Mouse (Mus musculus): ENCODE results near the gene Ttll5.
A peak's percentile ranks its signal among the peaks of the same experiment; 100 is the strongest.

Gene Ttll5

GRCm38 (mm10) chr12:85824438-85825264 lies at the start of gene Ttll5, which contains the start of gene Erg28:
TSS of gene Ttll5 (plus strand) at chr12:85824659.
TSS of gene Erg28 (minus strand) at chr12:85824550.
- peak; percentile 94 for DNase-seq (ENCODE audit: low spot score)

GRCm38 (mm10) chr12:85778962-85779361 lies 45.5 kb upstream of the Ttll5 start:
- DNase-seq (ENCODE audit: low spot score): no peak

GRCm38 (mm10) chr12:85779707-85780106 lies 44.8 kb upstream of the Ttll5 start:
- DNase-seq (ENCODE audit: low spot score): no peak

DNA sequence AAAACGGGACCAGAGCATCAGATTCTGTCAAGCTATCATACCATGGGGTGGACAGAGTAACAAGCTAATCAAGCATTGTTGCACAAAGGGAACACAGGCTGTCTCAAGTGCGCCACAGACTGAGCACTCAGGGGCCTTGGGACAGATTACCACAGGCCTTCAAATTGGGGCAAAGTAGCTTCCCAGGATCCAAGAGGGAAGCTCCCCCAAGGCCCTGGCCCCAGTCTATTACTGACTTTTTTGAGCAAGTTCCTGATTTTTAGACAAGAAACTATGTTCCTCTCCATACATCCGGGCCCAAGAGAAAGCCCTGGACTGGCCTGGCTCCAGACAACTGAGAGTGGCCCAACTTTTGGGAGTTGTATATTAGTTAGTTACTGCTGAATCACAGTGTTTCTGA lies 42.9 kb upstream of the Ttll5 start:
- DNase-seq (ENCODE audit: low spot score): no peak

- DNase-seq (ENCODE audit: low spot score): no peak
Measured at GRCm38 (mm10) chr12:85784916-85785815, 39.3 kb upstream of the Ttll5 start.

- DNase-seq (ENCODE audit: low spot score): no peak
Measured at GRCm38 (mm10) chr12:85792158-85792557, 32.3 kb upstream of the Ttll5 start.

- peak; percentile 23 for DNase-seq (ENCODE audit: low spot score)
Measured at GRCm38 (mm10) chr12:85792821-85793346, 31.6 kb upstream of the Ttll5 start.

- no peak for DNase-seq (ENCODE audit: low spot score)
Measured at GRCm38 (mm10) chr12:85794094-85794493, 30.4 kb upstream of the Ttll5 start.

- no peak for DNase-seq (ENCODE audit: low spot score)
Measured at GRCm38 (mm10) chr12:85795551-85795950, 28.9 kb upstream of the Ttll5 start.

GRCm38 (mm10) chr12:85800031-85800430 lies 24.4 kb upstream of the Ttll5 start:
- DNase-seq (ENCODE audit: low spot score): no peak

DNA sequence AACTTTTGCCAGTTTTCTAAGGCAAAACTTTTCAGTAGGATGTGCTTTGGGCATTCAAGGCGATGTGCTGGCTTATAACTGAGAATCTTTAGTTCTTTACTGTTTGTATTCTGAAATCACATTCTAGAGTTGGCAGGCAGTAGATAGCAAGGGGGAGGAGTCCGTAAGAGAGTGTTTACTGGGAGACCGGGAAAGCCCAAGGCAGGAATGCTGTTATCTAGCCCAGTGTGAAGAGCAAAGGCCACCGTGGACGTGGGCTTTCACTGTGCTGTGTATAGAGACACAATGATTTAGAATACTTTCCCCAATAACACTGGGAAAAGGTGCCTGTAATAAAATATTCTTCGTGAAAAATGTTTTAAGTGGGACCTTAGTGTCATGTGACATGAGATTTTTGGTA lies 14.7 kb upstream of the Ttll5 start:
- no peak for DNase-seq (ENCODE audit: low spot score)

- DNase-seq (ENCODE audit: low spot score): no peak
Measured at GRCm38 (mm10) chr12:85810959-85811358, 13.5 kb upstream of the Ttll5 start.

DNA sequence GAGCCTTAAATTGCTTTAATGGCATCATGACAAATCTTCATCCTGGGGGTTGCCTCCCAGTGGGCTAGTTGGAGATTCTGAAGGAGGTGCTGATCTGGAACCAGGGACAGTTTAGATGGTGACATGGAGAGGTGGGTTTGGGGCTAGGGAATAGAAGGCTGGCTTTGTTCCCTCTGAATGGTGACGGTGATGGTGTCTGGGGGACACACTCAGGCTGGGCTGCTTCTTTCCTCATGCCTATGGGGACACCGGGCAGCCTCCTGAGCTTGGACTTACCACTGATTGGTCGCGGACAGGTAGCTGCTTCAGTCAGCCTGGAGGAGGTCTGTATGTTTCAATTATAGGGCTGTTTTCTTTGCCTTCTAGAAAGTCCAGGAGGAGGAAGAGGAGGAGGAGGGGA lies 12.8 kb upstream of the Ttll5 start:
- no peak for DNase-seq (ENCODE audit: low spot score)

DNA sequence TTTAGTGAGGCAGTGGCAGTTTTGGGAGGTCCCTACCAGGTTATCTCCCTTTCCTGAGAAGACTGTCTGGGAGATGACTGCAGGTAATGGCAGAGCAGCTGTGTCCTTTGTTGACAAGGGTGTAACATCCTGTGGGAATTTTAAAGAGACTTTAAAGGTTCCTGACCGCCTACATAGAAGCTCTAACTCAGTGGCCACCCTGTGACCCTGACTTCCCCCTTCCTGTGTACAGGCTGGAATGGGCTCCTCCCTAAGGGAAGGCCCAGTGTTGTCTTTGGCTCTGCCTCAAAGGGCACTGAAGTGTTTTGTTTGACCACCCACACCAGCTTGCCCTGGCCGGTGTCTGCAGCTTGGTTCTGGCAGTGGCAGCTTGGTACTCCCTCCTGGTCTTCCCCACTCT lies 10.9 kb upstream of the Ttll5 start:
- DNase-seq (ENCODE audit: low spot score): no peak

DNA sequence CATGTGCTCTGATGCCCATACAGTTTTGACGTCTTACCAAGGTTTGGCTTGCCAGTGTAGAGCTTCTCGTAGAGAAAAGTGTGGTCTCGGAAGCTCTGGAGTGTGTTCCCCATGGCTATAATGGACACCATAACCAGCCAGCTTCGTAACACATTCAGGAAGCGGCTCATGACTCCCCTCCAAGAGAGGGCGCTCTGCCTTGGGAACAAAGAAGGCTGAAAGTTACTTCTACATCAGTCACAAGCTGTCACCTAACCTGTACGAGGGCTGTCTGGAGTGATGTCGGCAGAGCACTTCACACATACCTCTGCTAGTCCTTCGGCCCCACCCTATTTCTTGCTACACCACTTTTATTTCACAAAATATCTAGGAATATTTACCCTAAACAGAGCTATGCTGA lies 2.4 kb upstream of the Ttll5 start:
- DNase-seq (ENCODE audit: low spot score): no peak

GRCm38 (mm10) chr12:85825361-85825760 lies 902 bp downstream of the Ttll5 start:
- DNase-seq (ENCODE audit: low spot score): no peak

DNA sequence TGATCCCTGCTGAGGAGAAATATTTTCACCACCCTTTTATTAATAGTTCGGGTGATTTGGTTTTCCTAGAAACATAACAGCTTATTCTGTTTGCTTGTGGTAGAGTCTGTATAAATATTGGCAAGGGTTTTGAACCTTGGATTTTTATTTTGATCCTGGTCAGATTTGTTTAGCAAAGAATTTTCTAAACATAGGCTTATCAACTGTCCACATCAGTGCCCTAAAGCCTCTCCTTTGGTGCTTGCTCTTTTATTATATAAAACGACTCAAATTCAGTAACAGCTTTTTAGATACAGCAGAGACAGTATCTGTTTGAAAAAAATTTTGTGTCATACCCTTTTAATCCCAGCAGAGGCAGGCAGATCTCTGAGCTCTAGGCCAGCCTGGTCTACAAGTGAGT lies 1.4 kb downstream of the Ttll5 start:
- DNase-seq (ENCODE audit: low spot score): no peak

DNA sequence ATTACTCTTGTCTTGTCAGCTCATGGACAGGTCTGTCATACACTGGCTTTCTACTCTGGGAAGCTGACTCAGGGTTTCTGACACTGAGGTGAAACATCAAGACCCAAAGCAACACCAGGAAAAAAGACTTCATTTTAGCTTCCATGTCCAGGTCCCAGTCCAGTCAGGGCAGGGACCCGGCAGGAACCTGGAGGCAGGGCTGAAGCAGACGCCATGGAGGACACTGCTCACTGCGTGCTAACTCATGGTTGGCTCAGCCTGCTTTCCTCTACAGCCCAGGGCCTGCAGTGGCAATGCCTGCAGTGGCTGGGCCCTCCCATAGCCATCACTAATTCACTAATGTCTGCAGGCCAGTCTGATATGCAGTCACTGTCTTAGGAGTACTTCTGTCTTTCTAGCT lies 4.4 kb downstream of the Ttll5 start:
- DNase-seq (ENCODE audit: low spot score): no peak

DNA sequence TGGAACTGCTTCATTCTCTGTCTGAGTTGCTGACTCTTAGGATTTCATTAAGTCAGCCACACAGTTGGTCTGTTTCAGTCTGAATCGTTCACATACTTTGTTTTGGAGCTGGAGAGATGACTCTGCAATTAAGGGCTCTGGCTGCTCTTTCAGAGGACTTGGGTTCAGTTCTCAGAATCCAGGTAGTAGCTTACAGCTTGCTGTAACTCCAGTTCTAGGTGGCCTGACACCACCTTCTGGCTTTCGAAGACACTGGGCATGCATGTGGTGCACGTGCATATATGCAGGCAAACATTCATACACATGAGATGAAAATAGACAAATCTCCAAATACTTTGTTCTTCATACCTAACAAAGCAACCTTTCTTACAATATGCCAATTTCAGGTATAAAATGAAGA lies 5.4 kb downstream of the Ttll5 start:
- no peak for DNase-seq (ENCODE audit: low spot score)

DNA sequence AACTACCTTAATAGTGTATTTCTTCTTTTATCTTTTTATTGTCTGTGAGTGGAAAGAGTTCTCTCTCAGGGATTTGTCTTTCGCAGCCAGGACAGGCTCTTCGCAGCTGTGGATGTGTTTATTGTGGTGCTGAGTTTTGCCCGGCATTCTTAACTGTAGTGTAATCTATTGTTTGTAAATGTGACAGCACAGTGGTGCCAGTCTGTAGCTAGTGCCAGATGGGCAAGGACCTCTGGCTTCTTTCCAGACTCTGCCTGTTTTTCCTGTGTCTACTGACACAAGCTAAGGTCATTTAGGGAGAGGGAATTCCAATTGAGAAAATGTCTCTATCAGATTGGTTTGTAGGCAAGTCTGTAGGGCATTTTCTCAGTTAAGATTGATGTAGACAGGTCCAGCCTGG lies 6.2 kb downstream of the Ttll5 start:
- DNase-seq (ENCODE audit: low spot score): no peak

GRCm38 (mm10) chr12:85834543-85834942 lies 10.1 kb downstream of the Ttll5 start:
- DNase-seq (ENCODE audit: low spot score): no peak

DNA sequence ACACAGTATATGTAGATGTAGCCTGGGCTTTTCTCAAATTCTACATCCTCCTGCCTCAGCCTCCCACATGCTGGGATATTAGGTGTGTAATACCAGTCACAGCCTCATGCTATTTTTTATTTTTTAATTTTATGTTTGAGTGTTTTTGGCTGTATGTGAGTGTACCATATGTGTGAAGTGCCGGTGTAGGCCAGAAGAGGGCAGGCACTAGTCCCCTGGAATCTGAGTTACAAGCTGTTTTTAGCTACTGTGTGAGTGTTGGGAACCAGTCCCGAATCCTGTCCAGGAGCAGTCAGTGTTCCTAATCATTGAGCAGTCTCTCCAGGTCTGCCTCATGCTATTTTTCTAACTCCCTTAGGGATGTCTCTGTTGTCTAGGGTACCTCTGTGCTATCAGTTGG lies 13.3 kb downstream of the Ttll5 start:
- no peak for DNase-seq (ENCODE audit: low spot score)
